Mouse (Mus musculus) layer of hippocampus, adult 18-20 months (tissue): ENCODE measurements around the gene Zbtb8a. TPM values are rescaled to one million over a fixed set of nuclear protein-coding genes. Genes with fewer than 3 reads are reported as not detected.
"Not testable (repeated sequence)": the region's sequence is repeated elsewhere in the genome, so short reads cannot be mapped to it uniquely, and the experiment has no call there.

Source experiments
- DNase-seq, 2 experiments: peaks; one replicate each; pipeline ENCODE4 v3.0.0; 2022; ENCODE audit warnings: low spot score in 2 of 2
- long read RNA-seq: library from polyadenylated mRNA; stranded (forward); transcript quantifications from one replicate; pipeline ENCODE4 v2.0.0, GENCODE M21; 2021
- total RNA-seq, 2 experiments: library from RNA; stranded (reverse); gene quantifications; 2 replicates each; pipeline ENCODE4 v1.2.3; 2021

The Zbtb8a gene
- 1 to 10 TPM; 3.2 to 3.5 TPM for total RNA-seq
- long read RNA-seq, transcript Zbtb8a-201 (5 exons, 2,321 nt) = major isoform, 5 of 6 reads
- long read RNA-seq, partial matches to known transcripts = 1 of 6 reads
- long read RNA-seq, other reads (novel, unspliced or antisense) = 0 of 6 reads

DNA sequence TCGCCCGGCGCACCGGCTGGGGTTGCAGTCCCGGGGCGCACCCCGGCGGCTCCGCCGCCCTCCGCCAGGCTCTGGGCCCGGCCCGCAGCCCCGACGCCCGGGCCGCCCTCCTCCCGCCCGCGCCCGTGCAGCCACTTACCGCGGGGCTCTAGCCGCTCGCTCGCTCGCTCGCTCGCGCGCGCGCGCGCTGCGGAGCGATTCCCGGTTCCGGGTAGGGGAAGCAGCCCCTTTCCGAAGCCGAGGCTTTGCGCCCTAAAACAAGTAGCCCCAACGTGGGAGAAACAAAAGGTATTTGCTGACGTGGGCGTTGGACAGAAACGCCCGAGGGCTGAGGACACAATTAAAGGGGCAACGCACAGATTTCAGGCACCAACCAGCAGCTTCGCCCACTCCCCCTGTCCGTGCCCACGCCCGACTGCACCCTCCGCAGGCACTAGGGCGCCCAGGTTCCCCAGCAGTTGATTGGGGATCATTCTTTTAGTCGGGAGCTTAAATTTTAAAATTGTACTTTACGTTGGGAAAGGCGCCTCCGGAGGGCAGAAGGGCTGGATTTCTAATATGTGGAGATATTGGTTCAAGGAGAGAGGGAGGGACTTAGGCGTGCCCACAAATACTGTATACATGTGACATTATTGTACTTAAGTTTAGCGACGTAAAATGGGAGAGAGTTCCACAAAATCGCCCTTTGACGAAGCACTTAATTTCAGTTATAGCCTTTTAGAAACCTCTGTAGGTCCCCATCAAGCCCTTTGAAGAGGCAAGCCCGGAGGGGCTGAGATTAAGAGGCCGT lies at the start of gene Zbtb8a:
TSS of gene Zbtb8a (minus strand) at position 516 of the 790 bp plus-strand sequence.
- peak; percentile 11 to 45 for DNase-seq

DNA sequence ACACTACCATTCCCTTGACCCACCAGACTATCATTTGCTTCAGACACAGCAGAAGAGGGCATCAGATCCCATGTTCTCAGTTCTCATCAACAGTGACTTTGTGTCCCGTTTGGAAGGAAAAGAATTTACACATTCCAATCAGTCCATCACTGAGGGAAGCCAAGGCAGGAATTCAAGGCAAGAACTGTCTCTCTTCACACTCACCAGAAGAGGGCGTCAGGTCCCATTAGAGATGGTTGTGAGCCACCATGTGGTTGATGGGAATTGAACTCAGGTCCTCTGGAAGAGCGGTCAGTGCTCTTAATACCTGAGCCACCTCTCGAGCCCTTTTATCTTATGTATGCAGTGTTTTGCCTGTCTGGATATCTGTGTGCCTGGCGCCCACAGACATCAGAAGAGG lies 40.4 kb upstream of the Zbtb8a start:
- no peak for DNase-seq

DNA sequence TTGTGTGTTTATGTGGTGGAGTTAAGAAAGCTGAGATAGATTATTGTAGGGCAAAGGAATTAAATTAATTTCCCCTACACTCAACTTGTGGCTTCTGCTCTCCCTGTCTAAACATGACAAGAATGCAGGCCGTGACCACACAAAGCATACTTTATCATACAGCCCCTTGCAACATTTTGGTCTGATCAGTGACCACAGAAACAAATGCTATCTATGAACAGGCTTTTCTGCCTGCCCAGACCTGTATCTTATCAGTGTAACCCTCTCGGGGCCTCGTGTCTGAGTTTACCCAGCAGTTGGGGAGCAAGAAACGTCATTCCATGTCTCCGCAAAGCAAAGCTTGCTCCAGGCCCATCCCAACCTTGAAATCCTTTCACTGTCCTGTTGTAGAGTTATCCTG lies 38.6 kb upstream of the Zbtb8a start:
- DNase-seq = no peak

DNA sequence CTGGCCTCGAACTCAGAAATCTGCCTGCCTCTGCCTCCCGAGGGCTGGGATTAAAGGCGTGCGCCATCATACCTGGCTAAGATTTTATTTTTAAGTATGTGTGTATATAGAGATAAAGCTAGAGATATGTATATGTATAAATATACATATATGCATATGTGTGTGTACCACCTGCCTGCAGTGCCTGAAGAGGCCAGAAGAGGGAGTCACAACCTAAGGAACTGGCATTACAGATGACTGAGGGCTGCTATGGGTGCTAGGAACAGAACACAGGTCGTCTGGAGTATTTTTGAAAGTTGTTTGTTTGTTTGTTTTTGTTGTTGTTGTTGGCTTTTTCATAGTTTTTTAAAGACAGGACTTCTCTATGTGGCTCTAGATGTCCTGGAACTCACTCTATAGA lies 38.0 kb upstream of the Zbtb8a start:
- DNase-seq = no peak

DNA sequence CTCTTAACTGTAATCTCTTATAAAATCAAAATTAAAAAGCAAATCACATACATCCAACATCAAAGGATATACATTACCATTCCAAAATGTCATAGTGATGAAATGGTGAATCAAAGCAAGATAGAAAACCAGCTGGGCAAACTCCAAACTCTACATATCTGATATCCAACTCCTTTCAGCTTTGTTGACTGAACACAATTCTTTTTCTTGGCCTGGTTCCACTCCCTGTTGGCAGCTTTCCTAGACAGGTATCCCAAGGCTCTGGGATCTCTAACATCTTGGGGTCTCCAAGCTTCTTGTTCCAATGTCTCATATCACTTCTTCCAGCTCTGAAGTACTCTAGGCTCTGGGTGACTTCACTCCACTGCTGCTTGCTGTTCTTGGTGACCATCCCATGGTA lies 33.1 kb upstream of the Zbtb8a start:
- DNase-seq = no peak

DNA sequence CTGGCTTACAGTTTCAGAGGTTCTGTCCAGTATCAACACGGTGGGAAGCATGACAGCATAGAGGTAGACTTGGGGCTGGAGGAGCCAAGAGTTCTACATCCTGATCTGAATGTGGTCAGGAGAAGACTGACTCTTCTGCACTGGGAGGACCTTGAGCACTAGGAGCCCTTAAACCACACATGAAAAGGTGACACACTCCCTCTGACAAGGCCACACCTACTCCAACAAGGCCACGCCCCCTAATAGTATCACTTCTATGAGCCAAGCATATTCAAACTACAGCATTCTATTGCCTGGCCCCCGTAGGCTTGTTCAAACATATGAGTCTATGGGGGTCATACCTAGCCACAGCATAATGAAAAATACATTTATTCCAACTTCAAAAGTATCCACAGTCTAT lies 32.6 kb upstream of the Zbtb8a start:
- DNase-seq = not testable (repeated sequence)

DNA sequence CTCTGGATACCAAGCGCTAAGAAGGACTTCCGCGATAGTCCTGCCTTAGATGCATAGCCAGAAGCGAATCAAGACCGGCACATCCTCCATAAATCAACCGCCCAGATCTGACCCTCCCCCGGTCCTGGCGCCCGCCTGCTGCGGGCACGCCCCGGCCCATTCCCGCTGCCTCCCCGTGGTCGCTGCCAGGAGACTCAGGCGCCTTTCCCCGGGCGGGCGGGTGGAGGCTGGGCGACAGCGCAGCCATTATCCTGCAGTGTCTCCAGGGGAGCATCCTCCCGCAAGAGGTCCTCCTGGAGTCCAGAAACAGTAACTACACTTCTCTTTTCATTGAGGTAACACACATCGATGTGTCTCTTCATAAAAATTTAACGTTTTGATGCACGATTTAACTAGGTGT lies 28.5 kb upstream of the Zbtb8a start:
- peak; percentile 15 to 37 for DNase-seq

DNA sequence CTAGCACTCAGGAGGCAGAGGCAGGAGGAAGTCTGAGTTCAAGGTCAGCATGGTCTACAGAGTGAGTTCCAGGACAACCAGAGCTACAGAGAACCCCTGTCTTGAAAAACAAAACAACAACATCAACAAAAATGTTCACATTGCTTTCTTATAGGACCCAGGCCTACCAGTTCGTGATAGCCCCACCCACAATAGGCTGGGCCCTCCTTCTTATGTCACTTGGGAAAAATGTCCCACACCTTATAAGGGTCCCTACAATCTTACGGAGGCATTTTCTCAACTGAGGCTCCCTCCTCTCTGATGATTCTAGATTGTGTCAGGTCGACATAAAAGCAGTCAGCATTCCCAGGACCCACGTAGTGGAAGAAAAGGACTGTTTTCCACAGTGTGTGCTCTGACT lies 21.9 kb upstream of the Zbtb8a start:
- no peak for DNase-seq

DNA sequence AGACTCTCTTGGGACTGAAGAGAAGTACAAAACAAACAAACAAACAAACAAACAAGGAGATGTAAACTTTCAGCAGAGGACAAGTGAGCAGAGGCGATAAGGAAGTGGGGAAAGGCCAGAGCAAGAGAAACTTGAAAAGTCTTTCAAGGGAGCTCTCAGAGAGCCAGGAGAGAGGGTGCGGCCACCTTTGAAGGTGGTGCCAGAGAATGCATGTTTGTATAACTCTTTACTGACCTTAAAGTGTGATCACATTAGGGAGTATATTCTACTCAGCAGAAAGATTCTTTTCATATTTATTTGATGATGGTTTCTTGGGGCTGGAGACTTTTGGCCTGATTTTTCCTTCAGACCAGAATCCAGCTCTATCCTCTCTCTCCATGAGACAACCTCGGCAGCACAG lies 19.0 kb upstream of the Zbtb8a start:
- DNase-seq = no peak

DNA sequence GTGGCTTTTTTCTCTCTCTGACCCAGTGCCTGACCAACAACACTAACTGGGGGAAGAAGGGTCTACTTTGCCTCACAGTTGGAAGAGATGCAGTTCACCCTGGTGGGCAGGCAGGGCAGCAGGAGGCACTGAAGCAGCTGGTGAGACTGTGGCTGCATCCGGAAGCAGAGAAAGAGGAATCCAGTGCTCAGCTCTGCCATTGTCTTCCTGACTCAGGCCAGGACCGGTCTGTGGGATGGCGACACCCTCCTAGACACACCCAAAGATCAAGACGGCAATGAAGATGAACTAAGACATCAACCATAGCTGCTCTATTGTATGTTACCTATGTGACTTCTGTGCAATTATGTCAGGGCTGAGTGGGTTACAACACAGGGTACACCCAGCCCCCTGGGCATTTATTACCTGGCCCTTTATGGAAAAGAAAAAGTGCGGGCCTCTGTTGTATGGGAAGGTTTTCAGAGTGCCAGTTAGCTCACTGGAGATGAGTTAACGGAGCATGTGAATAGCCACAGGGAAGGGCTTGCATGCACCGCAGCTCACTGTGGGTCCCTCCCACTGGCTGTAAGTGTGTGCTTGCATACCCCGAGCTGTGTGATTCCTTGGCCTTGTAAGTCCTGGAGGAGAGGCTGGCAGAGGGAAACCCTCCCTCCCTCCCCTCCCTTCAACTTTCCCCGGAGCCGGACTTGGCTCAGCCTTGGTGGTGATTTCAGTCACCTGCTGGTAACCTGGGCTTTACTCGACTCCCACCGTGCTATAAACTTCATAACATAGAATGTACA lies 16.4 kb upstream of the Zbtb8a start:
- DNase-seq = no peak

DNA sequence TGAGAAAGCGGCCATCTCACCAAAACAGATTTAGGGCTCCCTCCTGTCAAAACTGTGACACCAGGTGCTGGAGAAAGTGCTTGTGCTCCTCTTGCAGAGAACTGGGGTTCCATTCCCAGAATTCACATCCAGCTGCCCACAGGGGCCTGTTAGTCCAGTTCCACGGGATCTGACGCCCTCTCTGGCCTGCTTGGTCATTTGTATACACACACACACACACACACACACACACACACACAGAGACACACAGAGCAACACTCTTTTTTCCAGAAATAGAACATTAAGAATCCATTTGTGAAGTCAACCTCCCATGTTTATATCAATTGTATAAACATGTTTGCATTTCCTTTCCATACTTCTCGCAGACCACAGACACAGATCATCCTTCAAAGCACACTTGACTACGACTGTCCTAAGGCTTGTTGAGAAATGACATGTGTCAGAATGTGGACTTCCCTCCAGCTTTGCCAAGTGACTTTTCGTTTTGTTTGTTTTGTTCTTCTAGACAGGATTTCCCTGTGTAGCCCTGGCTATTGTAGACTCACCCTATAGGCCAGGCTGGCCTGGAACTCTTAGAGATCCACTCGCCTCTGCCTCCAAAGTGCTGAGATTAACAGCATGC lies 13.1 kb upstream of the Zbtb8a start:
- DNase-seq = no peak

DNA sequence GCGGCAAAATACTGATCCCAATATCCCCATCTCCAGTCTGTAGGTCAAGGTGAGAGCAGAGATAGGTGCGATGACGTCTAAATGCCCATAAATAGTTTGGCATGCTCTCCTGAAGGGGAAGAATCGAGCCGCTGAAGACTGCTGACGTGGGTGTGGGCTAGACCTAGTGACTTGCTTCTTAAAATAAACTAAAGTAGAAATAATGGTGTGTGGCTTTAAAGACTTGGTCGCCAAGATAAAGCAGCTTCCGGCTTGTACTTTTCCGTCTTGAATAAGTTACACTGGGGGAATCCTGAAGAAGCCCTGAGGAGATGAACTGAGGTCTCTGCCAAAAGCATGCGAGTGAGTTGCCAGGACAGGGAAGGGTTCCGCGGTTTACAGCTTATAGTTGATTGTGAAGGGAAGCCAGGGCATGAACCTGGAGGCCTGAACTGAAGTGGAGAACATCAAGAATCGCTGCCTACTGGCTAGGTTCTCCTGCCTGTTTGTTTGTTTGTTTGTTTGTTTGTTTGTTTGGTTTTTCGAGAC lies 12.4 kb upstream of the Zbtb8a start:
- no peak for DNase-seq

DNA sequence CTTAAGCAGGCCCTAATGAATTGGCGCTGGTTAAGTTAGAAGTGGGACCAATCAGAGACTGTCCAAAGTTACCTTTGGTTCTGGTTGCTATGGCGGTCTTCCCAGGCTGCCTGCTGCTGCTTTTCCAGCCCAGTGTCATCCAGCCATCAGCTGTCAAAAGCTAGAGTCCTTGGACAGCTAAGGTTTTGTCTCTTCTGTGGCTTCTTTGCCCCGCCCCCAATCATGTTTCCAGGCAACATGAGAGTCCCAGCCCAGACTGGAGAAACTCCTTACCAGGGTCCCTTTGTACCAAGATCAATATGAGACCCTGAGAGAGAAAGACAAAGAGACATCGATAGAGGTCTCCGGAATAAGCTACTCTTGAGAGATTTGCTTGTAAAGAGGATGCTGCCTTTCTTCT lies 10.5 kb upstream of the Zbtb8a start:
- no peak for DNase-seq

DNA sequence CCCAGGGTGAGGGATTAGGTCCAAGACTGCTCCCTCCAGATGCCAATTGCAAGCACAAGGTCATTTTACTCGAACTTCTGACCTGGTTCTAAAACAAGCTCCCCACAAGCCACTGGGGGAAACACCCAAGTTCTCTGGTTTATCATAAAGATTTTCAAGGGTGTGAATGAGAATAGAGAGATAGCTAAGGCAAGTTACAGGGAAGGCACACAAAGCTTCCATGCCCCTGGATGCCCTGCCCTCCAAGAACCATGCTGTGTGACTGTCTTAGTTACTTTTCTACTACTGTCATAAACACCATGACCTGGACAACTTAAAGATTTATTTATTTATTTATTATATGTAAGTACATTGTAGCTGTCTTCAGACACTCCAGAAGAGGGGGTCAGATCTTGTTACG lies 9.1 kb upstream of the Zbtb8a start:
- DNase-seq = no peak

DNA sequence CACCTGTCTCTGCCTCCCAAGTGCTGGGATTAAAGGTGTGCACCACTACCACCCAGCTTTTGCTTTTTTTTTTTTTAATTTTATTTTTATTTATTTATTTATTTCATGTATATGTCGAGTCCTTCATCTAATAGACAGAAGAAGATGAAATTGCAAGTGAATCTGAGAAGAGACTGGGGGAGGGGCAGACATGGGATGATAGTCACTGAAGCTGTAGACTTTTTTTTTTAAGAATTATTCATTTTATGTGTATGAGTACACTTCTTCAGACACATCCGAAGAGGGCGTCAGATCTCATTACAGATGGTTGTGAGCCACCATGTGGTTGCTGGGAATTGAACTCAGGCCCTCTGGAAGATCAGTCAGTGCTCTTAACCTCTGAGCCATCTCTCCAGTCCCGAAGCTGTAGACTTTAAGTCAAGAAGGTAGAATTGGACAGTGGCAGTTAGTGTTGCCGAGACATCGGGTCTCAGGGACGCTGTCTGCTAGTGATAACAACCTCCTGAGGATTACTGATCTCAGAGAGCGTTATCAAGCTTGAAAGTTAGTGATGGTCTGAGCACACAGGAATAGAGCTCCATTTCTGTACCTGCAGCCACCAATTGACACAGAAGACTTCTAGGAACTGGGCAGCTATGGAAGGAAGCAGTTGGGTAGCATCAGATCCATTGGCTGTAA lies 8.5 kb upstream of the Zbtb8a start:
- no peak for DNase-seq

DNA sequence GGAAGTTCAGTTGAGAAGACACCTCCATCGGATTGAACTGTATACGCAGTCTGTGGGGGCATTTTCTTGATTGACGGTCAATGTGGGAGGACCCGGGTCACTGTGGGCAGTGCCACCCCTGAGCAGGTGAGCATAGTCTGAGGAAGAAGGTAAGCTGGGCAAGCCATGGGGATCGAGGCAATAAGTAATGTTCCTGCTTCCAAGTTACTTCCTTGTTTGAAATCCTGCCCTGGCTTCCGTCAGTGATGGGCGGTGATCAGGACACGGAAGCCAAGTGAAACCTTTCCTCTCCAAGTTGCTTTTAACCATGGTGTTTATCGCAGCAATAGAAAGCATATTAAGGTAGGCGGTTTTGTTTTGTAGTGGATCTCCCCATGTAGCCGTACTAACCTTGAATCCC lies 7.8 kb upstream of the Zbtb8a start:
- DNase-seq = no peak

DNA sequence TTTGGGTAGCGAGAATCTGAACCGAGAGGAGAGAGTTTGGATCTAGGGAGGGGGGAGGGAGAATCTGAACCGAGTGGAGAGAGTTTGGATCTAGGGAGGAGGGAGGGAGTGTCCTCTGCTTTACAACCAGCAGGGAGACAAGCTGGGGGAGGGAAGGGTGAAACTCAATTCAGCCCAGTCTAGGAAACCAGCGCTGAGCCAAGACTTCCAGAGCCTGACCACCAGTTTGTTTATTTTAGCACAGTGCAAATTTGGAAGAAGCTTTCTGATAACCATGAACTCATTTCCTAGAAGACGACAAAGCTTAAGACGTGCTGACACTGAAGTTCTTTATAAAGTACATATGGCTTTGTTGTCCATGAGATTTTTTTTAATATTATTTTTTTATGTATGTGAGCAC lies 6.5 kb upstream of the Zbtb8a start:
- no peak for DNase-seq

DNA sequence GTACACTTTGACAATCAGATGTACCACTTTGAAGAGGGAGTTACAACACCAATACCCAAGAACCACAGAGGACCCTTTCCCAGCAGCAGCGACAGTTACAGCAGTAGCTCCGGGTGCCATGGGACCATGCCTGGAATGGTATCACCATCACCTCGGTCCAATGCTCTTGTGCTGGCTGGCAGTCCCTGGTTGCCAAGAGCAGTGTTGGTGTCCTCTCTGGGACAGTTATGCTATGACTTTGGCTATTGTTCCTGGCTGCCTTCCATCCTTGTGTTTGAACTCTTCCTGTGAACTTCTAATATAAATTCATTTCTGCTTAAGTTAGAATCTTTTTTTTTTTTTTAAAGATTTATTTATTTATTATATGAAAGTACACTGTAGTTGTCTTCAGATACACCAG lies 5.7 kb upstream of the Zbtb8a start:
- no peak for DNase-seq

DNA sequence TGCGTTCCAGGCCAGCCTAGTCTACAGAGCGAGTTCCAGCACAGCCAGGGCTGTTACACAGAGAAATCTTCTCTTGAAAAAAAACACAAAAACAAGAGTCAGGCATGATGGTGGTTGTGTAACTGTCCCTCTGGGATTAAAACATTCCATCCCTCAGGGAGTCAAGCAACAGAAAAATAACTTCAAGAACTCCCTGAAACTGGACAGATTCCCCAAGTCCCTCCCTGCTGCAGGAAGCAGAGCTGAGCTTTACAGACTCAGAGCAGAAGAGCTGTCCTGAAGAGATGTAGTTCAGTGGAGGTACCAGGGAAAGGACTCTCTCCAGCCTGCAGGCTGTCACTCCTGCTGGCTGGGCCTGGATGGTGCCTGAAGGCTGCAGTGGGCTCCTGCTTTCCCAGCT lies 4.6 kb upstream of the Zbtb8a start:
- no peak for DNase-seq

DNA sequence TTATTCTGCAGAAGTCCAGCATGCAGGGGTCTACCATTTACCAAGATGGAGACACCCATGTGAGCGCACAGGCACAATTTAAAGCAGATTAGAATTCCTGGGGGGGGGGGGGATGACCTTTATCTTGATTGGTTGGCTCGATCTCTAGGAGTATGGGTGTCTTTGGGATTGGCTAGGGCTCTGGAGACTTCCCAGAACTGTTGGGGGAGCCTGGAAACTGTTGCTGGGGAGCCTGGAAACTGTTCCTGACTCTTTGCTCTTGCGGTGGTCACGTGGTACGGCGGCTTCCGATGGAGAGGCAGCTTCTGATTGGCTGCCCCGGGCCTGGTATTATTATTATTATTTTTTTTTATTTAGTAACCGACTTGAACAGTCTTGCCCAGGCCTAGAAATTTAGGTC lies 4.1 kb upstream of the Zbtb8a start:
- DNase-seq = no peak

DNA sequence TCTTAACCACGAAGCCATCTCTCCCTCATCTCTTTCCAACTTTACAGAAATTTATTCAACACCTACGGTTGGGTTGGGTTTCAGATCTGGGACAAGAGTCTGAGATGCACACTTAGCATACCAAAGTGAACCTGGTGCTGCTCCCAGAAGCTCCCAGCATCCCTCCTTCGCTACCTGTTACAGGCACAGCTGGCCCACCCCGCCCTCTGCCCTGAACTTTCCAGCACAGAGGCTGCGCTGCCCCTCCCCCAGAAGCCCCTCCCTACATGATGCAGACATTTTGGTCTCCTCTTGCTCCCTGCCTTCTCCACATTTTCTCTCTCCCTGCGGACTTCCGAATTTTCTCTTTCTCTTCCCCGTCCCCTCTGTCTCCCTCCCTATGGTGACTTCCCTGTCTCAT lies 3.2 kb upstream of the Zbtb8a start:
- DNase-seq = no peak
